Comparison of ENCODE assay signal across 15 mouse cellular contexts in genomic region chr10:18236328-18236927, GRCm38 (mm10). TPM values are rescaled to one million over a fixed set of nuclear protein-coding genes. Genes with fewer than 3 reads are reported as not detected.
DNase-seq lines count a peak whose midpoint lies in the region; ATAC-seq and TF ChIP-seq lines count a peak whose summit lies in the region.
"Had no signal": no experiment of that assay in that cellular context is flagged by ENCODE, and none has a peak within 500 bp of the region (broad histone marks: within the 10 kb centered on the region; RNA-seq: fewer than 3 reads in every experiment).

No protein-coding gene starts in this region.

- no peak for ATAC-seq in hindbrain, embryonic 16.5 days
- ATAC-seq in liver, embryonic 14.5 days (ENCODE audit: insufficient read depth), result no peak
- peak; percentile 33 for ATAC-seq in granulocyte monocyte progenitor cell, adult 5-6 weeks (replicated peaks; ENCODE audit: poor library complexity, severe bottlenecking)
- ATAC-seq: forebrain, embryonic 15.5 days; intestine, embryonic 16.5 days; midbrain, embryonic 13.5 days had no signal

- dilution Hi-C loops in CH12.LX (cut with MboI; ENCODE audit: extremely low pct_ligation_motif_present, extremely low pct_unique_long_range_greater_than_20kb, low sequenced_read_pairs), result no loop called here

- peak; percentile 8 for TF ChIP-seq RAD21 in CH12.LX (IDR thresholded peaks at IDR 0.05; ENCODE audit: low read depth, low read length)

- no peaks in the 10 kb centered on the region for H3K27me3 ChIP-seq in hindbrain, embryonic 10.5 days (ENCODE audit: insufficient read depth, poor library complexity, severe bottlenecking)
- no peaks in the 10 kb centered on the region for H3K27me3 ChIP-seq in hindbrain, embryonic 16.5 days (replicated peaks; ENCODE audit: control insufficient read depth, insufficient read depth, low read length)
- no peaks in the 10 kb centered on the region for H3K27me3 ChIP-seq in liver, embryonic 14.5 days (ENCODE audit: control insufficient read depth, insufficient read depth, low read length)
- no peaks in the 10 kb centered on the region for H3K27me3 ChIP-seq in CH12.LX (replicated peaks)
- H3K27me3 ChIP-seq: forebrain, embryonic 15.5 days; midbrain, embryonic 13.5 days had no signal

- WGBS in hindbrain, embryonic 10.5 days, result 78% methylated on average over 5 of the region's 5 CpGs
- WGBS in hindbrain, embryonic 16.5 days, result 74% methylated on average over 5 of the region's 5 CpGs
- WGBS in liver, embryonic 14.5 days (ENCODE audit: insufficient replicate concordance), result 66% methylated on average over 5 of the region's 5 CpGs

- H3K9ac ChIP-seq in hindbrain, embryonic 16.5 days (ENCODE audit: low read depth, low read length), result no peak overlapping the region
- H3K9ac ChIP-seq in liver, embryonic 14.5 days (replicated peaks), result no peak overlapping the region
- H3K9ac ChIP-seq in CH12.LX (ENCODE audit: insufficient read depth, low read depth), result no peak overlapping the region
- H3K9ac ChIP-seq: forebrain, embryonic 15.5 days; midbrain, embryonic 13.5 days had no signal

- TF ChIP-seq EP300 in liver, embryonic 14.5 days (IDR thresholded peaks at IDR 0.05; ENCODE audit: low read depth), result no peak
- no peak for TF ChIP-seq EP300 in CH12.LX (IDR thresholded peaks at IDR 0.05; ENCODE audit: low read length)

- H3K4me3 ChIP-seq in hindbrain, embryonic 10.5 days, result no peak overlapping the region
- no peak overlapping the region for H3K4me3 ChIP-seq in hindbrain, embryonic 16.5 days (ENCODE audit: low read length)
- no peak overlapping the region for H3K4me3 ChIP-seq in liver, embryonic 14.5 days (ENCODE audit: insufficient read depth in 1 of 2, low read depth in 2 of 2, low read length in 2 of 2)
- H3K4me3 ChIP-seq in CH12.LX (replicated peaks in 1 of 3; ENCODE audit: low read depth in 2 of 3, low read length in 2 of 3, poor library complexity in 1 of 3), result no peak overlapping the region

- TF ChIP-seq CTCF in liver, embryonic 14.5 days (IDR thresholded peaks at IDR 0.05; ENCODE audit: low read depth), result peak; percentile 4; the same call in 1 of the 2 replicates
- TF ChIP-seq CTCF in CH12.LX (conservative IDR thresholded peaks at IDR 0.05 in 1 of 2, IDR thresholded peaks at IDR 0.05 in 1 of 2; ENCODE audit: low read depth in 2 of 2, low read length in 2 of 2), result peak in 1 of 2 experiments; percentile 51; a peak in 2 of 4 replicates

- DNase-seq in hindbrain, embryonic 10.5 days (ENCODE audit: low spot score), result peak; percentile 4
- DNase-seq in liver, embryonic 14.5 days (ENCODE audit: low read depth in 3 of 3, low spot score in 3 of 3), result no peak
- DNase-seq in liver (no peak), CH12.LX (ENCODE audit: extremely low read depth) (no peak), adipocyte (ENCODE audit: low spot score) (no peak)
- no peak for DNase-seq in gastrocnemius, postnatal 10 days
- DNase-seq: cerebellum, adult 8-10 months had no signal

- no peaks in the 10 kb centered on the region for H3K79me2 ChIP-seq in CH12.LX (replicated peaks; ENCODE audit: control insufficient read depth, extremely low read depth, insufficient read depth, poor library complexity, severe bottlenecking)

- H3K9me3 ChIP-seq in hindbrain, embryonic 10.5 days, result no peaks in the 10 kb centered on the region
- H3K9me3 ChIP-seq in hindbrain, embryonic 16.5 days (ENCODE audit: control insufficient read depth, low read length), result no peaks in the 10 kb centered on the region
- no peaks in the 10 kb centered on the region for H3K9me3 ChIP-seq in liver, embryonic 14.5 days (ENCODE audit: control insufficient read depth, low read length)
- no peaks in the 10 kb centered on the region for H3K9me3 ChIP-seq in CH12.LX (replicated peaks; ENCODE audit: low read length)
- H3K9me3 ChIP-seq: forebrain, embryonic 15.5 days; midbrain, embryonic 13.5 days had no signal

- TF ChIP-seq POLR2A in CH12.LX (IDR thresholded peaks at IDR 0.05; ENCODE audit: low read depth, low read length), result no peak

- no peaks in the 10 kb centered on the region for H3K36me3 ChIP-seq in hindbrain, embryonic 10.5 days
- no peaks in the 10 kb centered on the region for H3K36me3 ChIP-seq in hindbrain, embryonic 16.5 days (ENCODE audit: control insufficient read depth, insufficient read depth, low read length)
- no peaks in the 10 kb centered on the region for H3K36me3 ChIP-seq in liver, embryonic 14.5 days (replicated peaks; ENCODE audit: control insufficient read depth, insufficient read depth, low read depth)
- H3K36me3 ChIP-seq in CH12.LX (replicated peaks in 1 of 2; ENCODE audit: control insufficient read depth in 1 of 2, insufficient read depth in 1 of 2, low read length in 1 of 2), result no peaks in the 10 kb centered on the region
- H3K36me3 ChIP-seq: forebrain, embryonic 15.5 days; midbrain, embryonic 13.5 days had no signal

- no peak overlapping the region for H3K27ac ChIP-seq in hindbrain, embryonic 10.5 days
- H3K27ac ChIP-seq in hindbrain, embryonic 16.5 days (ENCODE audit: low read depth, low read length), result no peak overlapping the region
- H3K27ac ChIP-seq in liver, embryonic 14.5 days, result no peak overlapping the region
- no peak overlapping the region for H3K27ac ChIP-seq in CH12.LX (ENCODE audit: insufficient read depth, low read depth)
- H3K27ac ChIP-seq: forebrain, embryonic 15.5 days; macrophage; midbrain, embryonic 13.5 days had no signal

- H3K4me1 ChIP-seq in hindbrain, embryonic 10.5 days (replicated peaks), result peaks cover 6% of the 10 kb centered on the region; the same call in 1 of the 2 replicates
- H3K4me1 ChIP-seq in hindbrain, embryonic 16.5 days (ENCODE audit: control insufficient read depth, insufficient read depth, low read depth, low read length), result peaks cover 7% of the 10 kb centered on the region
- H3K4me1 ChIP-seq in liver, embryonic 14.5 days (replicated peaks; ENCODE audit: control insufficient read depth in 2 of 2, insufficient read depth in 2 of 2, low read length in 1 of 2), result peaks cover 0 to 6% of the 10 kb centered on the region in 2 experiments; a peak in 1 of 4 replicates
- H3K4me1 ChIP-seq in CH12.LX (ENCODE audit: control insufficient read depth in 1 of 2, insufficient read depth in 2 of 2), result peaks cover 0 to 10% of the 10 kb centered on the region in 2 experiments; a peak in 2 of 4 replicates

- in situ Hi-C loops in CH12.LX (cut with MboI; ENCODE audit: low pct_ligation_motif_present, low pct_unique_long_range_greater_than_20kb, low sequenced_read_pairs), result no loop called here

- H3K4me2 ChIP-seq in hindbrain, embryonic 16.5 days (ENCODE audit: low read length), result no peak overlapping the region
- H3K4me2 ChIP-seq in liver, embryonic 14.5 days (ENCODE audit: low read depth), result no peak overlapping the region
- peak overlapping the region; percentile 40; the same call in 1 of the 2 replicates for H3K4me2 ChIP-seq in CH12.LX (ENCODE audit: insufficient read depth, low read depth, poor library complexity, severe bottlenecking)

TF ChIP-seq in CH12.LX, 34 proteins besides CTCF, POLR2A, EP300 and RAD21:
- no peak for TF ChIP-seq PAX5 (IDR thresholded peaks at IDR 0.05; ENCODE audit: low read length)
- no peak for TF ChIP-seq UBTF (IDR thresholded peaks at IDR 0.05; ENCODE audit: low read depth, low read length)
- TF ChIP-seq USF2 (conservative IDR thresholded peaks at IDR 0.05; ENCODE audit: low read depth, low read length), result no peak
- TF ChIP-seq E2F4 (IDR thresholded peaks at IDR 0.05; ENCODE audit: insufficient replicate concordance, low read depth, low read length), result no peak
- no peak for TF ChIP-seq KAT2A (IDR thresholded peaks at IDR 0.05; ENCODE audit: insufficient replicate concordance, low read length)
- no peak for TF ChIP-seq MAFK (IDR thresholded peaks at IDR 0.05; ENCODE audit: insufficient replicate concordance, low read length)
- peak; percentile 10; the same call in 1 of the 2 replicates for TF ChIP-seq SMC3 (IDR thresholded peaks at IDR 0.05; ENCODE audit: low read depth, low read length)
- no peak for TF ChIP-seq RCOR1 (conservative IDR thresholded peaks at IDR 0.05; ENCODE audit: low read depth, low read length)
- no peak for TF ChIP-seq ELF1 (IDR thresholded peaks at IDR 0.05; ENCODE audit: low read depth, low read length)

RNA-seq across cellular contexts. Expression of gene Ccdc28a, which starts 1.6 kb away (rescaled TPM):
- 5.9 and 8.3 TPM in 2 replicates for polyA plus RNA-seq in hindbrain, embryonic 10.5 days (2016; fragmentation: Nextera tagmentation; extraction: Ambion mirVana)
- polyA plus RNA-seq in hindbrain, embryonic 16.5 days (2015; fragmentation: Nextera tagmentation; extraction: Ambion mirVana), result 6.3 and 8.3 TPM in 2 replicates
- 3.7 and 6.2 TPM in 2 replicates for polyA plus RNA-seq in liver, embryonic 14.5 days (2012; rRNA removed)
- 6.6 TPM in 2 replicates for polyA plus RNA-seq in liver, embryonic 14.5 days (2014; fragmentation: Nextera tagmentation; extraction: Ambion mirVana)
- total RNA-seq in CH12.LX (2012; rRNA removed) (5.5 and 10.8 TPM in 2 replicates), CH12.LX (2014; rRNA removed) (11.7 and 14.0 TPM in 2 replicates)
- 7.2 and 8.3 TPM in 2 replicates for polyA plus RNA-seq in CH12.LX (2012; ENCODE audit: insufficient read length, low read depth)
- total RNA-seq in granulocyte monocyte progenitor cell, adult 5-6 weeks (2014; fragmentation: Nextera tagmentation), result 9.1 and 22.1 TPM in 2 replicates
- 4.7 and 6.7 TPM in 2 replicates for total RNA-seq in granulocyte monocyte progenitor cell, adult 5-6 weeks (2017)
- 1 to 10 TPM; 5.4 to 5.8 TPM for total RNA-seq in gastrocnemius, postnatal 10 days (2021)

RNA-seq across cellular contexts. Expression of gene Ect2l, which starts 25.7 kb away (rescaled TPM):
- polyA plus RNA-seq in hindbrain, embryonic 10.5 days (2016; fragmentation: Nextera tagmentation; extraction: Ambion mirVana), result 0.30 and 0.54 TPM in 2 replicates
- 0.29 and 0.35 TPM in 2 replicates for polyA plus RNA-seq in hindbrain, embryonic 16.5 days (2015; fragmentation: Nextera tagmentation; extraction: Ambion mirVana)
- 0.08 TPM in 2 replicates for polyA plus RNA-seq in liver, embryonic 14.5 days (2012; rRNA removed)
- polyA plus RNA-seq in liver, embryonic 14.5 days (2014; fragmentation: Nextera tagmentation; extraction: Ambion mirVana), result 0.06 TPM in 1 of 2 replicates, not detected in the other
- not detected in 2 replicates for total RNA-seq in CH12.LX (2012; rRNA removed)
- total RNA-seq in CH12.LX (2014; rRNA removed), result not detected in 2 replicates
- polyA plus RNA-seq in CH12.LX (2012; ENCODE audit: insufficient read length, low read depth), result not detected in 2 replicates
- total RNA-seq in granulocyte monocyte progenitor cell, adult 5-6 weeks (2014; fragmentation: Nextera tagmentation), result not detected in 2 replicates
- total RNA-seq in granulocyte monocyte progenitor cell, adult 5-6 weeks (2017), result not detected in 2 replicates
- under 1 TPM; 0.34 to 0.49 TPM for total RNA-seq in gastrocnemius, postnatal 10 days (2021)
- total RNA-seq: adrenal gland, postnatal 10 days; heart, postnatal 36 days had no signal
